Mouse (Mus musculus): Measurements from ENCODE around the gene Trpc4ap. TPM values are rescaled to one million over a fixed set of nuclear protein-coding genes. Genes with fewer than 3 reads are reported as not detected.

The Trpc4ap gene
- polyA plus RNA-seq, 2 experiments: 37.3 to 44.7 TPM

DNA sequence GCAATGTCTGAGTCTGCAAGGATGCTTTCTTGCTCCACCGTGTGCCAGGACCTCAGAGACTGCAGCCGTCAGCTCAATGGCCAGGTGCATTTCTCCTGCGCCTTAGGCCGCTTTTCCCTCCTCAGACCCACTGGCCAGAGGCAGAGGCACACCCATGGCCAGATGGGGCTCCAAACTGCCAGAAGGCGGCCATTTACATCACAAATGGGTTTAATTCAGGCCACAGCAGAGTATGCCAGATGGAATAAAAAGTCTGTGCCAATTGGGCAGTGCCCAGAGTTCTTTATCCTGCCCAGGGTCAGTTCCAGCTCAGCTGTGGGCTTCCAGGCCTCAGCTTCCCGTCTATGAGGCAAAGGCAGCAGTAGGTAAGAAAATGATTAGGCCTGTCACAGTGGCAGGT is 51.5 kb downstream of the Trpc4ap start:
- WGBS (ENCODE audit: insufficient replicate concordance): 90% methylated on average over 6 of the region's 6 CpGs
- Histone ChIP-seq H3K9me3 (ENCODE audit: control insufficient read depth, low read length) (no peaks in the 10 kb centered on the region), H3K4me3 (ENCODE audit: insufficient read depth in 1 of 2, low read depth in 2 of 2, low read length in 2 of 2) (no peak overlapping the region), H3K4me2 (ENCODE audit: low read depth) (no peak overlapping the region), H3K4me1 (replicated peaks; ENCODE audit: control insufficient read depth in 2 of 2, insufficient read depth in 2 of 2, low read length in 1 of 2) (no peaks in the 10 kb centered on the region; a peak in 1 of 4 replicates), H3K36me3 (replicated peaks; ENCODE audit: control insufficient read depth, insufficient read depth, low read depth) (peaks cover 13% of the 10 kb centered on the region), H3K27me3 (ENCODE audit: control insufficient read depth, insufficient read depth, low read length) (no peaks in the 10 kb centered on the region), H3K9ac (replicated peaks) (no peak overlapping the region), H3K27ac (no peak overlapping the region)
- TF ChIP-seq EP300 (IDR thresholded peaks at IDR 0.05; ENCODE audit: low read depth) (no peak), CTCF (IDR thresholded peaks at IDR 0.05; ENCODE audit: low read depth) (no peak)
- DNase-seq (ENCODE audit: low read depth in 3 of 3, low spot score in 3 of 3) (no peak), ATAC-seq (ENCODE audit: insufficient read depth) (no peak)

DNA sequence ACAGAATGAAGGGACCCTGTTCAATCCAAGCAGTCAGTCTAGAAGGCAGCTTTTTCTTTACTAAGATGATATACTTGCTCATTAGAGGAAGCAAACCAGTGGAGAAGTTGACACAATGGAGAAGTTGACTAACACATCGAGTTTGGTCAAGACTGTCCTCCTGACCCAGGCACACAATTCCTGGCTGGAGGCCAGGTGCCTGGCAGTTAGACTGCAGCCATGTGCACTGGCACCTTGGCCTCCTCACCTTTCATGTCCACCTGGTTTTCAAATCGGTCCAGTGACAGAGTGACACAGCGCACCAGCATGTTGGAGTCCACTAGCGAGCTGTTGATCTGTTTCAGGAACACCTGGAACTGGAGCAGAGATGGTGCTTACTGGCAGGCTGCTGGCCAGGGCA is 54.8 kb downstream of the Trpc4ap start:
- WGBS (ENCODE audit: insufficient replicate concordance): 75% methylated on average over 4 of the region's 4 CpGs
- Histone ChIP-seq H3K36me3 (replicated peaks; ENCODE audit: control insufficient read depth, insufficient read depth, low read depth) (peaks cover 17% of the 10 kb centered on the region), H3K9ac (replicated peaks) (no peak overlapping the region), H3K9me3 (ENCODE audit: control insufficient read depth, low read length) (no peaks in the 10 kb centered on the region), H3K4me1 (replicated peaks; ENCODE audit: control insufficient read depth in 2 of 2, insufficient read depth in 2 of 2, low read length in 1 of 2) (no peaks in the 10 kb centered on the region; a peak in 1 of 4 replicates), H3K4me2 (ENCODE audit: low read depth) (no peak overlapping the region), H3K27ac (no peak overlapping the region), H3K27me3 (ENCODE audit: control insufficient read depth, insufficient read depth, low read length) (no peaks in the 10 kb centered on the region), H3K4me3 (ENCODE audit: insufficient read depth in 1 of 2, low read depth in 2 of 2, low read length in 2 of 2) (no peak overlapping the region)
- TF ChIP-seq EP300 (IDR thresholded peaks at IDR 0.05; ENCODE audit: low read depth): no peak
- TF ChIP-seq CTCF (IDR thresholded peaks at IDR 0.05; ENCODE audit: low read depth): no peak
- DNase-seq (ENCODE audit: low read depth in 3 of 3, low spot score in 3 of 3) (no peak), ATAC-seq (ENCODE audit: insufficient read depth) (no peak)

DNA sequence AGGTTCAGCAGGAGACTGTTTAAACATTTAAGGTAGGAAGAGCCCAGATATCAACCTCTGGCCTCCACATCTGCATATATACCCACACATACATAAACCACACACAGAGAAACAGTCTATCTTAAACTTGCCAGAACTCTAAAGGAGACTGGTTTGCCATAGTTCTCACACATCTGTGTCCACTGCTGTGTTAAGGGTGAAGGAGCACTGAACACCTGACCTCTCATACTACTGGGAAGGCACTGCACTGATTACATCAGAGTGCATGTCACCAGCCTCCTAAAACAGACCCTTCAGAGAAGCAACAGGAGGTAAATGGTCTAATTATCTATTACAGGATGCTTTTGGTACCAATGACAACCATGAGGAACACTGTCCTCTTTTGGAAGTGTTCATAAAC is 55.3 kb downstream of the Trpc4ap start:
- H3K27ac ChIP-seq: no peak overlapping the region
- H3K9me3 ChIP-seq (ENCODE audit: control insufficient read depth, low read length): no peaks in the 10 kb centered on the region
- no peak overlapping the region for H3K4me3 ChIP-seq (ENCODE audit: insufficient read depth in 1 of 2, low read depth in 2 of 2, low read length in 2 of 2)
- H3K4me2 ChIP-seq (ENCODE audit: low read depth): no peak overlapping the region
- DNase-seq (ENCODE audit: low read depth in 3 of 3, low spot score in 3 of 3) (no peak), ATAC-seq (ENCODE audit: insufficient read depth) (no peak)
- H3K27me3 ChIP-seq (ENCODE audit: control insufficient read depth, insufficient read depth, low read length): no peaks in the 10 kb centered on the region; the same call in 1 of the 2 replicates
- no peaks in the 10 kb centered on the region; a peak in 1 of 4 replicates for H3K4me1 ChIP-seq (replicated peaks; ENCODE audit: control insufficient read depth in 2 of 2, insufficient read depth in 2 of 2, low read length in 1 of 2)
- no peak overlapping the region for H3K9ac ChIP-seq (replicated peaks)
- peaks cover 17% of the 10 kb centered on the region for H3K36me3 ChIP-seq (replicated peaks; ENCODE audit: control insufficient read depth, insufficient read depth, low read depth)
- TF ChIP-seq CTCF (IDR thresholded peaks at IDR 0.05; ENCODE audit: low read depth): no peak
- no peak for TF ChIP-seq EP300 (IDR thresholded peaks at IDR 0.05; ENCODE audit: low read depth)

DNA sequence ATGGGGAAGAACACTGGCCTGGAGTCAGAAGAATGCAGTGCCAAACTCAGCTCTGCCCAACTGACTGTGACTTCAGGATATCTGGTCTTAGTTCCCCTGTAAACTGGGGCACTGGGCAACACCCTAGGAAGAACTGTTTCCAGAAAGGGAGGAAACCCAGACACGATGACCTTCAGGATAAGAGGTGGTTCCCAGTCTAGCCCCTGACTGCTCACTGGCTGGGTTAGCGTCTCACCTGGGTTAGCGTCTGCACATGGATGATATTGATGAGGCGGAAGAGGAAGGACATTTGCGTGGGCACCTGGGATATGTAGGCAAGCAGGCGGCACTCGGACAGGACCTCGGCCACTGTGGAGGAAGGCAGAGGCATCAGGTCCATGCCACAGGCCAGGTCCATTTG is 56.2 kb downstream of the Trpc4ap start:
- Histone ChIP-seq H3K4me3 (ENCODE audit: insufficient read depth in 1 of 2, low read depth in 2 of 2, low read length in 2 of 2) (no peak overlapping the region), H3K9me3 (ENCODE audit: control insufficient read depth, low read length) (no peaks in the 10 kb centered on the region), H3K27me3 (ENCODE audit: control insufficient read depth, insufficient read depth, low read length) (peaks cover 9% of the 10 kb centered on the region), H3K4me2 (ENCODE audit: low read depth) (no peak overlapping the region), H3K27ac (no peak overlapping the region), H3K4me1 (replicated peaks; ENCODE audit: control insufficient read depth in 2 of 2, insufficient read depth in 2 of 2, low read length in 1 of 2) (no peaks in the 10 kb centered on the region; a peak in 1 of 4 replicates), H3K9ac (replicated peaks) (no peak overlapping the region), H3K36me3 (replicated peaks; ENCODE audit: control insufficient read depth, insufficient read depth, low read depth) (peaks cover 14% of the 10 kb centered on the region)
- ATAC-seq (ENCODE audit: insufficient read depth) (no peak), DNase-seq (ENCODE audit: low read depth in 3 of 3, low spot score in 3 of 3) (no peak)
- TF ChIP-seq CTCF (IDR thresholded peaks at IDR 0.05; ENCODE audit: low read depth) (no peak), EP300 (IDR thresholded peaks at IDR 0.05; ENCODE audit: low read depth) (no peak)
- WGBS (ENCODE audit: insufficient replicate concordance): 89% methylated on average over 8 of the region's 8 CpGs

DNA sequence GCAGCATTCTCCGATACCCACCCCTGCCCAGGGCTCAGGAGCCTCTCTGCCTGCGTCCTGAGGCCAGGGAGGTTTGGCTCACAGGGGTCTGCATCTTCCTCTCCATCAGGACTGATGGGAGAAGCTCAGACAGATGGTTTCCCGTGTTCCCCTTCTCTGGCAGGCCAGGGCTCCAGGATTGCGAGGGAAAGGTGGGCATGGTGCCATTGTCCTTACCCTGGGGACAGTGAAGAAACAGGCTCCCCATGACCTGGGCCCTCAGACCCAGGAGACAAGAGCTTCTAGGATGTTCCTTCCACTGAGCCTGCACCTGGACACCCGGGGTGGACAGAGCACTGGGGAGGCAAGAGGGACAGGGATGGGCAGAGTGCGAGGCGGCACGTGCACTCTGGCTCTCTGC is 57.6 kb downstream of the Trpc4ap start:
- Histone ChIP-seq H3K27ac (no peak overlapping the region), H3K27me3 (ENCODE audit: control insufficient read depth, insufficient read depth, low read length) (peaks cover 23% of the 10 kb centered on the region), H3K36me3 (replicated peaks; ENCODE audit: control insufficient read depth, insufficient read depth, low read depth) (peaks cover 10% of the 10 kb centered on the region), H3K4me2 (ENCODE audit: low read depth) (no peak overlapping the region), H3K4me3 (ENCODE audit: insufficient read depth in 1 of 2, low read depth in 2 of 2, low read length in 2 of 2) (no peak overlapping the region), H3K9ac (replicated peaks) (no peak overlapping the region), H3K9me3 (ENCODE audit: control insufficient read depth, low read length) (no peaks in the 10 kb centered on the region), H3K4me1 (replicated peaks; ENCODE audit: control insufficient read depth in 2 of 2, insufficient read depth in 2 of 2, low read length in 1 of 2) (no peaks in the 10 kb centered on the region; a peak in 1 of 4 replicates)
- ATAC-seq (ENCODE audit: insufficient read depth) (no peak), DNase-seq (ENCODE audit: low read depth in 3 of 3, low spot score in 3 of 3) (no peak)
- 77% methylated on average over 8 of the region's 8 CpGs for WGBS (ENCODE audit: insufficient replicate concordance)
- no peak for TF ChIP-seq CTCF (IDR thresholded peaks at IDR 0.05; ENCODE audit: low read depth)
- no peak for TF ChIP-seq EP300 (IDR thresholded peaks at IDR 0.05; ENCODE audit: low read depth)

Measured in liver, embryonic 14.5 days (tissue).